In genomic region chr3:57911831-57912596, GRCm38 (mm10) we compare ENCODE assay signal across 8 mouse cellular contexts.
DNase-seq lines count a peak whose midpoint lies in the region; ATAC-seq and TF ChIP-seq lines count a peak whose summit lies in the region.

No protein-coding gene starts in this region.

- peak; percentile 6 for DNase-seq in urinary bladder, postnatal 14 days (ENCODE audit: low spot score)
- DNase-seq in urinary bladder, postnatal 10 days (ENCODE audit: low spot score): no peak
- peak; percentile 1 to 13 for DNase-seq in kidney, postnatal 36 days
- DNase-seq in lung, embryonic 14.5 days: peak; percentile 65
- peak; percentile 21 to 26 for DNase-seq in right cerebral cortex, adult 2 months (ENCODE audit: low spot score in 2 of 2)
- no peak for DNase-seq in gastrocnemius, adult 8-10 months (ENCODE audit: low spot score in 2 of 2)

- no peak overlapping the region for H3K9ac ChIP-seq in forebrain, embryonic 16.5 days (replicated peaks; ENCODE audit: low read depth, low read length)
- H3K9ac ChIP-seq in lung, embryonic 14.5 days: no peak overlapping the region

- peaks cover 4% of the 10 kb centered on the region for H3K4me1 ChIP-seq in forebrain, embryonic 16.5 days (replicated peaks; ENCODE audit: control insufficient read depth, insufficient read depth, low read length)
- H3K4me1 ChIP-seq in lung, embryonic 14.5 days (ENCODE audit: insufficient read depth): no peaks in the 10 kb centered on the region

- H3K36me3 ChIP-seq in forebrain, embryonic 16.5 days (ENCODE audit: control insufficient read depth, insufficient read depth): no peaks in the 10 kb centered on the region
- H3K36me3 ChIP-seq in lung, embryonic 14.5 days (ENCODE audit: insufficient read depth): no peaks in the 10 kb centered on the region

- H3K27me3 ChIP-seq in forebrain, embryonic 16.5 days (replicated peaks; ENCODE audit: control insufficient read depth, insufficient read depth, low read length): no peaks in the 10 kb centered on the region
- no peaks in the 10 kb centered on the region for H3K27me3 ChIP-seq in lung, embryonic 14.5 days (ENCODE audit: insufficient read depth, low read length)

- peak; percentile 84 for ATAC-seq in forebrain, embryonic 16.5 days
- ATAC-seq in lung, embryonic 14.5 days (ENCODE audit: insufficient read depth): 0 out of 2 replicates have a peak, but pooled peaks have one; percentile 44
- no peak for ATAC-seq in erythroblast, adult 5-6 weeks (replicated peaks; ENCODE audit: low FRiP score, poor library complexity, severe bottlenecking)

- H3K27ac ChIP-seq in forebrain, embryonic 16.5 days (ENCODE audit: low read length): peak overlapping the region; percentile 25
- no peak overlapping the region for H3K27ac ChIP-seq in lung, embryonic 14.5 days (ENCODE audit: low read depth)

- peak overlapping the region; percentile 35 for H3K4me2 ChIP-seq in forebrain, embryonic 16.5 days (ENCODE audit: low read length)
- H3K4me2 ChIP-seq in lung, embryonic 14.5 days: peak overlapping the region; percentile 41

- WGBS in forebrain, embryonic 16.5 days: 12% methylated on average over 16 of the region's 16 CpGs
- 27% methylated on average over 16 of the region's 16 CpGs for WGBS in lung, embryonic 14.5 days

- no peaks in the 10 kb centered on the region for H3K9me3 ChIP-seq in forebrain, embryonic 16.5 days (ENCODE audit: control insufficient read depth, low read length)
- H3K9me3 ChIP-seq in lung, embryonic 14.5 days (ENCODE audit: low read depth, low read length): no peaks in the 10 kb centered on the region

- 0 out of 2 replicates have a peak overlapping the region, but pooled peaks have one; percentile 1 for H3K4me3 ChIP-seq in forebrain, embryonic 16.5 days (replicated peaks; ENCODE audit: low read length)
- no peak overlapping the region for H3K4me3 ChIP-seq in lung, embryonic 14.5 days (ENCODE audit: low read depth, low read length)

- no peak for TF ChIP-seq CTCF in lung, embryonic 14.5 days (IDR thresholded peaks at IDR 0.05; ENCODE audit: low read depth)

Comparison
In these comparisons a context has a peak if more than half of its experiments do, and no peak if none do; other contexts are left out.
1. DNase-seq: peak in urinary bladder, postnatal 14 days (single experiment), kidney, postnatal 36 days (2 of 2), lung, embryonic 14.5 days (single experiment) and right cerebral cortex, adult 2 months (2 of 2); none in urinary bladder, postnatal 10 days (single experiment) and gastrocnemius, adult 8-10 months (0 of 2).